Mouse (Mus musculus) layer of hippocampus, adult 11-12 months (tissue): ENCODE results near the gene Pip5k1a.
"Not testable (repeated sequence)": the region's sequence is repeated elsewhere in the genome, so short reads cannot be mapped to it uniquely, and the experiment has no call there.

Experiments
- DNase-seq: peaks from one replicate; pipeline ENCODE4 v3.0.0; 2022; ENCODE audit warnings: low spot score

The Pip5k1a gene

GRCm38 (mm10) chr3:95042166-95042837 is 64.4 kb downstream of the Pip5k1a start, which contains the start of gene Psmd4:
Gene Psmd4, minus strand, starts transcription at chr3:95042614.
- DNase-seq: peak; percentile 98

GRCm38 (mm10) chr3:95041625-95042024 is 65.1 kb downstream of the Pip5k1a start:
- DNase-seq: no peak

GRCm38 (mm10) chr3:95029953-95030352 is 76.8 kb downstream of the Pip5k1a start:
- DNase-seq: no peak

GRCm38 (mm10) chr3:95029291-95029827 is 77.4 kb downstream of the Pip5k1a start:
- not testable (repeated sequence) for DNase-seq

GRCm38 (mm10) chr3:95028603-95029002 is 78.1 kb downstream of the Pip5k1a start:
- DNase-seq: no peak

- peak; percentile 82 for DNase-seq
These were observed 79.0 kb downstream of the Pip5k1a start for GRCm38 (mm10) chr3:95027701-95028100.

GRCm38 (mm10) chr3:95027057-95027645 is 79.6 kb downstream of the Pip5k1a start:
- DNase-seq: no peak

- no peak for DNase-seq
These were observed 81.5 kb downstream of the Pip5k1a start for GRCm38 (mm10) chr3:95025202-95025601.

- DNase-seq: no peak
These were observed 82.2 kb downstream of the Pip5k1a start for GRCm38 (mm10) chr3:95024551-95024950.

- not testable (repeated sequence) for DNase-seq
These were observed 85.8 kb downstream of the Pip5k1a start for GRCm38 (mm10) chr3:95020956-95021355.

- DNase-seq: no peak
These were observed 88.0 kb downstream of the Pip5k1a start for GRCm38 (mm10) chr3:95018741-95019140.

GRCm38 (mm10) chr3:95016532-95017056 is 90.1 kb downstream of the Pip5k1a start:
- no peak for DNase-seq

GRCm38 (mm10) chr3:95015891-95016531 is 90.7 kb downstream of the Pip5k1a start:
- DNase-seq: peak; percentile 95

GRCm38 (mm10) chr3:95015337-95015872 is 91.3 kb downstream of the Pip5k1a start, which contains the start of gene Zfp687:
Gene Zfp687, minus strand, starts transcription at chr3:95015448.
- peak; percentile 100 for DNase-seq

GRCm38 (mm10) chr3:95014428-95015151 is 92.1 kb downstream of the Pip5k1a start:
- peak; percentile 47 for DNase-seq

- no peak for DNase-seq
These were observed 92.9 kb downstream of the Pip5k1a start for GRCm38 (mm10) chr3:95013699-95014427.

GRCm38 (mm10) chr3:95012982-95013381 is 93.7 kb downstream of the Pip5k1a start:
- no peak for DNase-seq

GRCm38 (mm10) chr3:95010396-95010795 is 96.3 kb downstream of the Pip5k1a start:
- no peak for DNase-seq
